Mouse (Mus musculus): Measurements from ENCODE around the gene Rdm1.

The Rdm1 gene

DNA sequence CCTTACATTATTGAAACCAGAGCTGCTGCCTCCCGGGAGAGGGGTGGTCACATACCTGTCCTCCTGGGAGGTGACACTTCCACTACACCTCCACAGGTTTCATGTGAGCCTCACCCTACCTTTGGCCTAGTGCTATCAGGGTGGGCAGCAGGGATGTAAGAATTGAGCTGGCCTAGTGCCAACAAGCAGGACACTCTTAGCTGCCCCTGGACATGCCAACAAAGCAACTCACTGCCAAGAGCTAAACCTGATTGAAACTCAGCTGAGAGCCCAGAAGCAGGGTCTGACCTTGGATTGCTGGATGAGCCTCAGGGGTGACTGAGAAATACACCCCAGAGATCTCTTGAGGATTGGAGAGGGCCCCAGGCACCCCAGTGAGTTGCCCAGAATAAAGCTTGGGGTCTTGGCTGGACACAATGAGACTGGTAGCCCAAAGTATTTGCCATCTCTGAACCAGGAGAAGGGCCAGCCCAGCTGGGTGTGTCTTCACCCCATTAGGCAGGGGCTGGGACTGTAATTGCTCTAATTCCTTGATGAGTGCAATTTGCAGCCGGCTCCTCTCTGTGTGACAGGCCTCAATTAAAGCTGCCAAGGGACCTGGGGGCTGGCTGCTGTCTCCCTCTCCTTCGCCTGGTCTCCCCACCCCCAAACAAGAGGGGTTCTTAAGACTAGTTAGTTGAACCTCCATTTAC lies 53.8 kb downstream of the Rdm1 start:
- no peak for DNase-seq (ENCODE audit: low spot score in 2 of 2)

GRCm38 (mm10) chr11:101681968-101682367 lies 55.0 kb downstream of the Rdm1 start:
- DNase-seq (ENCODE audit: low spot score in 2 of 2) = no peak

- no peak for DNase-seq (ENCODE audit: low spot score in 2 of 2)
Measured at GRCm38 (mm10) chr11:101682410-101682960, 55.5 kb downstream of the Rdm1 start.

Measured in right cerebral cortex, postnatal 36 days (tissue).